Mouse (Mus musculus) bone marrow macrophage, adult 2 months (primary cell): Measurements from ENCODE around the gene Bcap29. TPM values are rescaled to one million over a fixed set of nuclear protein-coding genes. Genes with fewer than 3 reads are reported as not detected.
"Not testable (repeated sequence)": the region's sequence is repeated elsewhere in the genome, so short reads cannot be mapped to it uniquely, and the experiment has no call there.

Experiments used
- H3K27ac ChIP-seq: 2 replicates; pipeline ENCODE4 v1.5.1; 2012; ENCODE audit warnings: low read depth, low read length; ENCODE audit not compliant: insufficient read depth
- H3K4me1 ChIP-seq: 2 replicates; pipeline ENCODE4 v1.6.1; 2012; ENCODE audit warnings: low read length; ENCODE audit not compliant: control insufficient read depth, insufficient read depth
- H3K4me3 ChIP-seq: 2 replicates; pipeline ENCODE4 v1.5.1; 2012; ENCODE audit warnings: mild to moderate bottlenecking, low read length, moderate library complexity; ENCODE audit not compliant: insufficient read depth
- CTCF ChIP-seq: IDR thresholded peaks from 2 replicates; pipeline ENCODE4 v1.5.1; 2012; ENCODE audit warnings: low read depth, mild to moderate bottlenecking, low read length, moderate library complexity
- POLR2A ChIP-seq: IDR thresholded peaks from 2 replicates; pipeline ENCODE4 v1.6.1; 2012; ENCODE audit warnings: mild to moderate bottlenecking, low read depth, low read length, borderline replicate concordance
- polyA plus RNA-seq: library from polyadenylated mRNA; stranded (reverse); fragments of >200 nt; gene quantifications from 2 replicates; pipeline ENCODE4 v1.2.4, GENCODE M21; 2012; ENCODE audit not compliant: missing spikeins, insufficient read depth, insufficient read length

Gene Bcap29
- polyA plus RNA-seq, 1 experiment = 40.8 TPM

DNA sequence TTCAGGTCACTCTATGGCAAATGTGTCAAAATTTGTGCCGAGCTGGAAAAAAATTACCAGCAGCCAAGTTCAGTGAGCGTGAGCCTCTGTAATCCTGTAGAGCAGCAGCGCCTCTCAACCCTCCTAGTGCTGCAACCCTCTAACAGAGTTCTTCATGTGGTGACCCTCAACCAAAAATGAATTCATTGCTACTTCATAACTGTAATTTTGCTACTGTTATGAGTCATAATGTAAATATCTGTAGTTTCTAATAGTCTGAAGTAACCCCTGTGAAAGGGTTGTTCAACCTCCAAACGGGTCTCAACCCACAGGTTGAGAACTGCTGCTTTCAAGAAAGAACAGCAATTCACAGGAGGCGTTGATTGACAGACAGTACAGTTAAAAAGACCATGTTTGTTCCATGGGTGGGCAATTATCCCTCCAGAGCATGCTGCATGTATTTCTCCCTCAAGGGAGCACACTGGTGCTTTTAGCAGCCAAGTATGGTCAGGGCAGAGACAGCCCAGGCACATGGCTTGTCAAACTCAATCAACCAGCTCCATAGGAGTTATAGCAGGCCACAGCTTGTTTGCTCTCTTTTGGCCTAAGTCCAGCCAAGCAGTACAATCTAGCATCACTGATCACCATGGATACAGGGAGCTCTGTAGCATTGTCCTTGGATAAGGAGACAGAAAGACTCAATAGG lies 53.7 kb downstream of the Bcap29 start:
- TF ChIP-seq CTCF (no peak), POLR2A (no peak)
- H3K27ac ChIP-seq = no peak overlapping the region
- H3K4me3 ChIP-seq = no peak overlapping the region
- no peaks in the 10 kb centered on the region for H3K4me1 ChIP-seq

DNA sequence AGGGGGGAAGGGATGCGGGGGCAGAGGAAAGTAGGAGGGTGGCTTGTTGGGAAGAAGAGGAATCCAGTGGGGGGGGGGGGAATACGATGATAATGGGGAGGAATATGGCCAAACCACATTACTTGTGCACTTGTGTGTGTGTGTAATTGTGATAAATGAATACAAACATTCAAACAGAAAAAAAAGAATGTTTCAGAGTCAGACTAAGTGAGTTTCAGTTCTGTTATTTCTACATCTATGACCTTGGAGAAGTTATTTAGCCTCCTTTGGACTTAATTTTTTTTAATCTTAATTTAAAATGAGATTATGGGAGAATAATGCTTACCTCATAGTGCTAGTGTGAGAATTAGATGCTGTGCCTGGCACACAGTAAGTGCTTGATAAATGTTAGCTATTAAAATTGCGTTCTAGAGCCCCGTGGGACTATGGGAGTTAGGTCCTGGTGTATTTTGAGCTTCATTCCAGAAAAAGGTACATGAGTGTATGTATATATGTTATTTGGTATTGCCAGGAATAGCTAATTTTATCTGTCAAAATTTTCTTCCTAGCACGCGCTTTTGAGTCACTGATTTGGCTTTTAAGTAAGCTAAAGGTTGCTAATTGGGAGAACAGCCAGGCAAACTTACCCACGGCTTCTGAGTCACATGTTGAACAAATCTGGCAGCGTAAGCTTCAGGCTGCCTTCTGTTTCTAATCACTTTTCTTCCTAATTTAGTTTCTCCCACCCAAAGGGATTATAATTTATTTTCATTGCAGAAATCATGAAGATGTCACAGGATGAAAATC lies 55.6 kb downstream of the Bcap29 start:
- Histone ChIP-seq H3K4me1 (no peaks in the 10 kb centered on the region), H3K27ac (no peak overlapping the region), H3K4me3 (no peak overlapping the region)
- TF ChIP-seq CTCF (no peak), POLR2A (no peak)

DNA sequence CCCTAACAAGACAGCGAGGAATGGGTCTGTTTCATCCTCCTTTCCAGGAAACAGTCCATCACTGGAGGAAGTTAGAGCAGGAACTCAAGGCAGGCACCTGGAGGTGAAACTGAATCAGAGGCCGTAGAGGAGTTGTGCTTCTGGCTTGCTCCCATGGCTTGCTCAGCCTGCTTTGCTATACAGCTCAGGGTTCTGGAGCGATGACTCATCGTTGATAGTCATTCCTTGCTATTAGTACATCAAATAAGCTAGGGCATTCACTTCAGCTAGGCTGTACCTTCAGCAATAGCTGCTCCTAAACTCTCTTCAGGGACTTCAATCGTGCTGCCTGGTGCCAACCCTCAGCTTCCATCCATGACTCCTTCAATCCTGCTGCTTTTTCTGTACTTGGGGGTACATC lies 60.0 kb downstream of the Bcap29 start:
- Histone ChIP-seq H3K27ac (no peak overlapping the region), H3K4me3 (no peak overlapping the region), H3K4me1 (no peaks in the 10 kb centered on the region)
- TF ChIP-seq CTCF (no peak), POLR2A (no peak)

DNA sequence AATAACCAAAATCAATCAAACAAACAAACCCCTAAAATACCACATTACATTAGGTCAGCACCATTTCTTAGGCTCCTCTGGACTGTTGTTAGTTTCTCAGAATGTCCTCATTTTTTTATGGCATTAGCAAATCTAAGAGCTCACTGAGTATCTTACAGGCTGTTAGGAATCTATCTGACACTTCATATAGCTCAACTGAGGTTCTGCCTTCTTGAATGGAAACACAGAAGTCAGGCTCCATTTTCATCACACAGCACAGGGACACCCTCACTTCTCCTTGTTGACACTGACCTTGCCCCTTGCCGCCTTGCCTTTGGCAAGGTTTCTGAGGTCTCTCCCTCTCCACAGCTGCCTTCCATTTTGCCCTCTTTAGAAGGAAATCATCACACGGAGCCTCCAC lies 64.7 kb downstream of the Bcap29 start:
- TF ChIP-seq POLR2A = no peak
- no peak for TF ChIP-seq CTCF
- Histone ChIP-seq H3K4me3 (no peak overlapping the region), H3K27ac (no peak overlapping the region), H3K4me1 (no peaks in the 10 kb centered on the region)

DNA sequence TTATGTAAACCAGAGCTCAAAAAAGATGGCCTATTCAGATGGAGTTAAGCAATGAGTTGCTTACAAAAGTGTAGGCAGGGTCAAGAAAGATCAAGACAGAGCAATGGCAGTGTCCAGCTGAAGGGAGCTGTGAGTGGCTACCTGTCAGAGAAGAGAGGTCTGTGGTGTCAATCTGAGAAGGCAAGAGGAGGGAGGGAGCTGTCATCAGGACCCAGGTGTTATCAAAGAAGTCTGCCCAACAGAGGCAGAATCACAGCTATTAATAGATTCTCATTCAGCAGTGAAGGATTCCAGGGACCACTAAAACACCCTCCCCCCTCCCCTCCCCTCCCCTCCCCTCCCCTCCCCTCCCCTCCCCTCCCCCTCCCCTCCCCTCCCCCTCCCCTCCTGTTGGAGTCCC lies 65.8 kb downstream of the Bcap29 start:
- TF ChIP-seq CTCF = no peak
- Histone ChIP-seq H3K4me1 (peaks cover 6% of the 10 kb centered on the region), H3K4me3 (no peak overlapping the region), H3K27ac (no peak overlapping the region)

DNA sequence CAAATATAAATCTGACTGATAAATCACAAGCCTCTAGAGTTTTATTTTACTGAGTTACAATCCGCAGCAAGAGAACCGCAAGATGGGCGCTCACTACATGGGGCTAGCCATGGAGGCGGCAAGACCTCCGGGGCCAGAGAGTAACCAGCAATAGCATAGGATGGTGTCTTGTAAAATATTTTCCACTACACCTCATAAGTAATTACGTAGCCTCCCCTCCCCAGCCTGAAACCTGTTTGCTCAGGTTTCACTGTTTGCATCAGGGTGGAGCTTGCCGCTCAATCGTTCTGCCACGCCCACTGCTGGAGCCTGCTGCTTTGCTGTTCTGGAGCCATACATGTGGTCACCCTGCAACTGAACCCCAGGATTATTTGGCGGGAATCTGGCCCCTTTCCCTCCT lies 66.9 kb downstream of the Bcap29 start:
- not testable (repeated sequence) for H3K4me1 ChIP-seq, H3K27ac ChIP-seq, H3K4me3 ChIP-seq

DNA sequence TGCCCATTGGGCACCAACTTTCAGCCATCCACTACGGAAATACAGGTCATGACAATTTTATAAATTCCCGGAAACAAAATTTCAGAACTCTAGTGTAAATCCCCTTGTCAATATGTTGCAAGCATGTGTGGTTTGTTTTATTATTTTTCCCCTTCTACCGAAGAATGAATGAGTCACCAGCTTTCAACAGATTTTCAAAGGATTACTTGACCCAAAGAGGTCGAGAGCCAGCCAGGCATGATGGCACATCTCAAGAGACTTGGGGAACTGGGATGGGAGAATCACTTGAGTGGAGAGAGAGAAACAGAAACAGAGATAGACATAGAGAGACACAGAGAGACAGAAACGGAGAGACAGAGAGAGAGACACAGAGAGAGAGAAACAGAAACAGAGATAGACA lies 73.7 kb downstream of the Bcap29 start:
- no peak overlapping the region for H3K27ac ChIP-seq
- no peak overlapping the region for H3K4me3 ChIP-seq
- H3K4me1 ChIP-seq = peaks cover 6% of the 10 kb centered on the region
- TF ChIP-seq POLR2A (no peak), CTCF (no peak)

DNA sequence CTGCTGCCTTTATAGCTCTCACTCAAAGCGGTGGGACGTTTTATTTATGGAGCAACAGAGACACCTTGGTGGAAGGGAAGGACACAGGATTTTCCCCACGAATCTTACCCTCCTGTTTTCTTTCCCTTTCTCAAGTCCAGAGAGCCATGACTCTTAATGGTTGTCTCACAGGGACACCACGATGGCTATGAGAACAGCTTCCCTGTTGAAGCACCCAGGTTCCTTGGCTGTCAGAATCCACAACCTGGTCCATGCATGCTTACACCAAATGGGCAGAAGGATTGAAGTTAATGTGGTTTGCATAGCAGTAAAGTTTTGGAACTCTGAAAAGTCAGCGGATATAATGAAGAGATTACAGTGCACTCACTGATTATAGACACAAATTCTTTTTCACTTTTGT lies 74.5 kb downstream of the Bcap29 start:
- H3K27ac ChIP-seq = no peak overlapping the region
- TF ChIP-seq POLR2A (no peak), CTCF (no peak)
- H3K4me1 ChIP-seq = peaks cover 6% of the 10 kb centered on the region
- no peak overlapping the region for H3K4me3 ChIP-seq

DNA sequence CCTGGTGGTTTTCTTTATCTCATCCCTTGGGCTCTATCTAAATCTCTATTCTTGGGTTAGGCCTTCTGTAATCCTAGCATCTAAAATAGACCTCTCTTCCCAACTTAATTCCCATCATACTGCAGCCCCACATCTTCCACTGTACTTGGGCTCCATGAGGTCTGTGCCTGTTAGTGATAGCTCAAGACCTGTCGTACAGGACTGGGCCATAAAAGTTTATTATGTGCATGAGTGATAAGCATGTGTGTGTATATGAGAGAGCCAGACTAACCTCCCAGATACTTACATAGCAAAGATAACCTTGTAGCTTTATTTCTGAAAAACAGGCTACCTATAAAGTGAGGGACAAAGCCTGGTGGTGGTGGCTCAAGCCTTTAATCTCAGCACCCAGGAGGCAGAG lies 80.1 kb downstream of the Bcap29 start:
- TF ChIP-seq CTCF (no peak), POLR2A (no peak)
- Histone ChIP-seq H3K4me1 (peaks cover 7% of the 10 kb centered on the region), H3K4me3 (no peak overlapping the region), H3K27ac (no peak overlapping the region)

DNA sequence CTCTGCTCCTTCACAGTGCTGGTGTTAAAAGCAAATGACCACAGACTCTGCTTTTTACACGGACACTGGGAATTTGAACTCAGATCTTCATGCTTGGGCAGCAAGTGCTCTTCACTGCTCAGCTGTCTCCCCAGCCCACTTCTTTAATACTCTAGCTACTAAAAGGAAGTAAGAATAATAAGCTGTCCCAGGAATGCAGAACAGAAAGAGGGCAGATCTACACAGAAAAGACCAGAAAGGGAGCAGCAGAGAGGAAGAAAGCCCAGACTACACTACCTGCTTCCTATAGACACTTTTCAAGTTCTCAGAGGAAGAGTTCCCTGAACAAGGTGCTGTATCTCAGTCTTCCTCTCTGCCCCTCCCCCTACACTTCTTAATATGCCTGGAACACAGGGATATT lies 83.2 kb downstream of the Bcap29 start:
- TF ChIP-seq POLR2A (no peak), CTCF (no peak)
- H3K27ac ChIP-seq = no peak overlapping the region

More for the DNA sequence above, 83.2 kb downstream of the Bcap29 start:
- peaks cover 14% of the 10 kb centered on the region for H3K4me1 ChIP-seq
- H3K4me3 ChIP-seq = no peak overlapping the region
